Mouse (Mus musculus) limb, embryonic 14.5 days (tissue): ENCODE results near the gene Nmb. TPM values are rescaled to one million over a fixed set of nuclear protein-coding genes. Genes with fewer than 3 reads are reported as not detected.

Experiments used
- ATAC-seq: fragments of 200-750 bp; cut with Nextera tagmentation; 2 replicates; pipeline ENCODE4 v1.8.0; 2017; ENCODE audit warnings: low read depth, moderate number of reproducible peaks, moderate TSS enrichment; ENCODE audit not compliant: low FRiP score
- DNase-seq: peaks from one replicate; pipeline ENCODE4 v3.0.0-alpha.2; 2015; ENCODE audit warnings: low spot score
- H3K27ac ChIP-seq: fragments of 300-500 bp; sonication (generic); replicated peaks from 2 replicates; pipeline ENCODE4 v1.5.1; 2014; ENCODE audit warnings: low read depth, mild to moderate bottlenecking, low read length, moderate library complexity, mixed read lengths
- H3K27me3 ChIP-seq: fragments of 300-500 bp; sonication (generic); 2 replicates; pipeline ENCODE4 v1.6.1; 2014; ENCODE audit warnings: low read length, mixed read lengths; ENCODE audit not compliant: control insufficient read depth, insufficient read depth
- H3K36me3 ChIP-seq: fragments of 300-500 bp; sonication (generic); 2 replicates; pipeline ENCODE4 v1.6.1; 2014; ENCODE audit warnings: mild to moderate bottlenecking, low read length, moderate library complexity, mixed read lengths; ENCODE audit not compliant: control insufficient read depth, insufficient read depth
- H3K4me1 ChIP-seq: fragments of 300-500 bp; sonication (generic); 2 replicates; pipeline ENCODE4 v1.6.1; 2014; ENCODE audit warnings: antibody characterized with exemption, low read length, mixed read lengths; ENCODE audit not compliant: control insufficient read depth, insufficient read depth
- H3K4me2 ChIP-seq: fragments of 300-500 bp; sonication (generic); replicated peaks from 2 replicates; pipeline ENCODE4 v1.6.1; 2014; ENCODE audit warnings: low read depth, mild to moderate bottlenecking, low read length, moderate library complexity; ENCODE audit not compliant: severe bottlenecking
- H3K4me3 ChIP-seq: fragments of 300-500 bp; sonication (generic); replicated peaks from 2 replicates; pipeline ENCODE4 v1.5.1; 2014; ENCODE audit warnings: low read length
- H3K9ac ChIP-seq: fragments of 300-500 bp; sonication (generic); 2 replicates; pipeline ENCODE4 v1.6.1; 2014; ENCODE audit warnings: mild to moderate bottlenecking, low read depth, low read length, moderate library complexity; ENCODE audit not compliant: severe bottlenecking
- H3K9me3 ChIP-seq: fragments of 300-500 bp; sonication (generic); 2 replicates; pipeline ENCODE4 v1.6.1; 2016; ENCODE audit warnings: low read length; ENCODE audit not compliant: control insufficient read depth
- POLR2A ChIP-seq: fragments of 200-500 bp; IDR thresholded peaks from 2 replicates; pipeline ENCODE4 v1.8.0; 2012; ENCODE audit warnings: inconsistent platforms, mild to moderate bottlenecking, moderate library complexity, borderline replicate concordance; ENCODE audit not compliant: insufficient read depth, insufficient read length; ENCODE audit errors: extremely low read depth
- WGBS: fragments of 180-500 bp; shearing (Covaris S2); extraction: QIAGEN DNeasy Blood & Tissue Kit; methylation state at CpG from one replicate; pipeline ENCODE4 v1.1.7; 2014; 5-methylcytosine and 5-hydroxymethylcytosine counted together
- polyA plus RNA-seq, 2 experiments: library from polyadenylated mRNA; depleted of rRNA in 1 of 2; stranded (reverse) in 1 of 2; unstranded in 1 of 2; fragments of >200 nt; fragmentation: Nextera tagmentation in 1 of 2; extraction: Ambion mirVana in 1 of 2; gene quantifications; 2 replicates each; pipeline versions ENCODE4 v1.2.1 to v1.2.3; 2012 to 2014

The Nmb gene
- polyA plus RNA-seq, 2 experiments: 4.9 to 8.3 TPM

- Histone ChIP-seq H3K4me1 (peaks cover 12% of the 10 kb centered on the region), H3K4me2 (no peak overlapping the region), H3K9ac (no peak overlapping the region), H3K27me3 (no peaks in the 10 kb centered on the region), H3K4me3 (no peak overlapping the region), H3K27ac (no peak overlapping the region), H3K9me3 (no peaks in the 10 kb centered on the region), H3K36me3 (peaks cover 67% of the 10 kb centered on the region)
- DNase-seq: no peak
- no peak for TF ChIP-seq POLR2A
- 95% methylated on average over 7 of the region's 7 CpGs for WGBS
- no peak for ATAC-seq
These were observed 39.4 kb downstream of the Nmb start for GRCm38 (mm10) chr7:80865521-80865920.

GRCm38 (mm10) chr7:80864831-80865230 is 40.0 kb downstream of the Nmb start:
- Histone ChIP-seq H3K4me2 (no peak overlapping the region), H3K9me3 (no peaks in the 10 kb centered on the region), H3K27me3 (no peaks in the 10 kb centered on the region), H3K9ac (no peak overlapping the region), H3K4me3 (no peak overlapping the region), H3K36me3 (peaks cover 63% of the 10 kb centered on the region), H3K4me1 (peaks cover 15% of the 10 kb centered on the region), H3K27ac (no peak overlapping the region)
- ATAC-seq (no peak), DNase-seq (no peak)
- no peak for TF ChIP-seq POLR2A
- 78% methylated on average over 8 of the region's 8 CpGs for WGBS

GRCm38 (mm10) chr7:80864151-80864550 is 40.7 kb downstream of the Nmb start:
- Histone ChIP-seq H3K4me1 (peaks cover 15% of the 10 kb centered on the region), H3K36me3 (peaks cover 56% of the 10 kb centered on the region), H3K4me3 (no peak overlapping the region), H3K9me3 (no peaks in the 10 kb centered on the region), H3K27ac (no peak overlapping the region), H3K27me3 (no peaks in the 10 kb centered on the region), H3K9ac (no peak overlapping the region), H3K4me2 (no peak overlapping the region)
- DNase-seq: no peak
- 73% methylated on average over 1 of the region's 1 CpGs for WGBS
- ATAC-seq: no peak
- TF ChIP-seq POLR2A: no peak

GRCm38 (mm10) chr7:80863520-80863919 is 41.4 kb downstream of the Nmb start:
- Histone ChIP-seq H3K9ac (no peak overlapping the region), H3K4me2 (no peak overlapping the region), H3K9me3 (no peaks in the 10 kb centered on the region), H3K27ac (no peak overlapping the region), H3K4me1 (peaks cover 15% of the 10 kb centered on the region), H3K4me3 (no peak overlapping the region), H3K36me3 (peaks cover 50% of the 10 kb centered on the region), H3K27me3 (no peaks in the 10 kb centered on the region)
- WGBS: 88% methylated on average over 5 of the region's 5 CpGs
- DNase-seq (no peak), ATAC-seq (no peak)
- no peak for TF ChIP-seq POLR2A

- H3K4me1 ChIP-seq: peaks cover 15% of the 10 kb centered on the region
- H3K9me3 ChIP-seq: no peaks in the 10 kb centered on the region
- H3K27ac ChIP-seq: no peak overlapping the region
- no peak for TF ChIP-seq POLR2A
- WGBS: 88% methylated on average over 2 of the region's 2 CpGs
- H3K4me3 ChIP-seq: no peak overlapping the region
- H3K9ac ChIP-seq: no peak overlapping the region
- H3K4me2 ChIP-seq: 0 out of 2 replicates have a peak overlapping the region, but pooled peaks have one; percentile 15
- no peaks in the 10 kb centered on the region for H3K27me3 ChIP-seq
- DNase-seq (no peak), ATAC-seq (no peak)
- H3K36me3 ChIP-seq: peaks cover 40% of the 10 kb centered on the region
These were observed 42.4 kb downstream of the Nmb start for GRCm38 (mm10) chr7:80862475-80862874.

GRCm38 (mm10) chr7:80860729-80861274 is 44.1 kb downstream of the Nmb start, which contains the start of gene Zscan2:
Zscan2 (plus strand) TSS chr7:80860920.
- peak; percentile 98 for DNase-seq
- H3K4me2 ChIP-seq: peak within 1 kb of the TSS; percentile 83
- H3K36me3 ChIP-seq: peaks cover 24% of the 10 kb centered on the region
- H3K9me3 ChIP-seq: no peaks in the 10 kb centered on the region
- H3K27me3 ChIP-seq: no peaks in the 10 kb centered on the region
- peak within 1 kb of the TSS; percentile 86 for H3K27ac ChIP-seq
- peak; percentile 99 for ATAC-seq
- TF ChIP-seq POLR2A: 0 out of 2 replicates have a peak, but pooled peaks have one; percentile 36
- peak within 1 kb of the TSS; percentile 87 for H3K9ac ChIP-seq
- H3K4me1 ChIP-seq: peaks cover 15% of the 10 kb centered on the region
- H3K4me3 ChIP-seq: peak within 1 kb of the TSS; percentile 72
- under 1% methylated on average over 37 of the region's 40 CpGs for WGBS
